Comparison of ENCODE assay signal across 27 mouse cellular contexts in genomic region chr14:119779982-119780588, GRCm38 (mm10).
DNase-seq lines count a peak whose midpoint lies in the region; ATAC-seq and TF ChIP-seq lines count a peak whose summit lies in the region.
"Had no signal": no experiment of that assay in that cellular context is flagged by ENCODE, and none has a peak within 500 bp of the region (broad histone marks: within the 10 kb centered on the region; RNA-seq: fewer than 3 reads in every experiment).

No protein-coding gene starts in this region.

- H3K27me3 ChIP-seq in lung, embryonic 14.5 days (ENCODE audit: insufficient read depth, low read length): no peaks in the 10 kb centered on the region
- H3K27me3 ChIP-seq in midbrain, embryonic 16.5 days (ENCODE audit: control insufficient read depth, insufficient read depth, low read depth, low read length): no peaks in the 10 kb centered on the region
- H3K27me3 ChIP-seq in midbrain, postnatal 0 days (ENCODE audit: insufficient read depth, low read length): no peaks in the 10 kb centered on the region
- H3K27me3 ChIP-seq: embryonic facial prominence, embryonic 13.5 days; heart, embryonic 12.5 days; limb, embryonic 15.5 days; lung, embryonic 15.5 days; neural tube, embryonic 12.5 days had no signal

- WGBS in lung, embryonic 14.5 days: 62% methylated on average over 12 of the region's 12 CpGs
- WGBS in midbrain, embryonic 16.5 days: 66% methylated on average over 12 of the region's 12 CpGs
- 60% methylated on average over 12 of the region's 12 CpGs for WGBS in midbrain, postnatal 0 days

- no peak overlapping the region for H3K27ac ChIP-seq in lung, embryonic 14.5 days (ENCODE audit: low read depth)
- H3K27ac ChIP-seq in midbrain, embryonic 16.5 days (ENCODE audit: low read length): 0 out of 2 replicates have a peak overlapping the region, but pooled peaks have one; percentile 4
- H3K27ac ChIP-seq in midbrain, postnatal 0 days (ENCODE audit: low read depth, low read length): no peak overlapping the region
- H3K27ac ChIP-seq: embryonic facial prominence, embryonic 13.5 days; hindbrain, postnatal 0 days; limb, embryonic 15.5 days; lung, embryonic 15.5 days; neural tube, embryonic 12.5 days had no signal

- H3K4me2 ChIP-seq in lung, embryonic 14.5 days: no peak overlapping the region
- no peak overlapping the region for H3K4me2 ChIP-seq in midbrain, embryonic 16.5 days (ENCODE audit: low read length)
- H3K4me2 ChIP-seq in midbrain, postnatal 0 days (ENCODE audit: low read depth, low read length, poor library complexity, severe bottlenecking): no peak overlapping the region
- H3K4me2 ChIP-seq: embryonic facial prominence, embryonic 13.5 days; heart, embryonic 12.5 days; limb, embryonic 15.5 days; lung, embryonic 15.5 days; neural tube, embryonic 12.5 days had no signal

- no peaks in the 10 kb centered on the region for H3K9me3 ChIP-seq in lung, embryonic 14.5 days (ENCODE audit: low read depth, low read length)
- no peaks in the 10 kb centered on the region for H3K9me3 ChIP-seq in midbrain, embryonic 16.5 days (replicated peaks; ENCODE audit: control insufficient read depth, low read length, poor library complexity, severe bottlenecking)
- 0 out of 2 replicates have a peak, but pooled peaks cover 3% of the 10 kb centered on the region for H3K9me3 ChIP-seq in midbrain, postnatal 0 days (ENCODE audit: low read length)
- H3K9me3 ChIP-seq: embryonic facial prominence, embryonic 13.5 days; heart, embryonic 12.5 days; limb, embryonic 15.5 days; lung, embryonic 15.5 days; neural tube, embryonic 12.5 days had no signal

- DNase-seq in adrenal gland, adult 2 months: peak; percentile 26
- no peak for DNase-seq in adrenal gland, adult 18-20 months (ENCODE audit: low spot score in 2 of 2)
- DNase-seq in lung, embryonic 14.5 days: peak; percentile 37
- DNase-seq in lung, postnatal 10 days: no peak
- no peak for DNase-seq in midbrain, postnatal 0 days (ENCODE audit: low spot score)
- DNase-seq in kidney, postnatal 4 days: no peak
- DNase-seq in left cerebral cortex, adult 11 months (ENCODE audit: low spot score): no peak
- DNase-seq: cerebellum, adult 2 months; cerebellum, postnatal 25 days; embryo, embryonic 11 days; gastrocnemius, postnatal 14 days; heart, adult 18-20 months; heart, postnatal 10 days; kidney, adult 9 months; kidney, postnatal 36 days; left cerebral cortex, postnatal 4 days; retina, postnatal 1 day; thymus, postnatal 14 days had no signal

- no peak for TF ChIP-seq CTCF in lung, embryonic 14.5 days (IDR thresholded peaks at IDR 0.05; ENCODE audit: low read depth)
- TF ChIP-seq CTCF in midbrain, postnatal 0 days (IDR thresholded peaks at IDR 0.05): no peak

- ATAC-seq in lung, embryonic 14.5 days (ENCODE audit: insufficient read depth): no peak
- peak; percentile 32; the same call in 1 of the 2 replicates for ATAC-seq in midbrain, embryonic 16.5 days
- ATAC-seq in midbrain, postnatal 0 days (ENCODE audit: low FRiP score): no peak
- ATAC-seq: hindbrain, postnatal 0 days; intestine, embryonic 16.5 days had no signal

- no peaks in the 10 kb centered on the region for H3K4me1 ChIP-seq in lung, embryonic 14.5 days (ENCODE audit: insufficient read depth)
- H3K4me1 ChIP-seq in midbrain, embryonic 16.5 days (ENCODE audit: control insufficient read depth, insufficient read depth, low read length): no peaks in the 10 kb centered on the region
- no peaks in the 10 kb centered on the region for H3K4me1 ChIP-seq in midbrain, postnatal 0 days (ENCODE audit: insufficient read depth, low read length)
- H3K4me1 ChIP-seq: embryonic facial prominence, embryonic 13.5 days; heart, embryonic 12.5 days; limb, embryonic 15.5 days; lung, embryonic 15.5 days; neural tube, embryonic 12.5 days had no signal

- no peak overlapping the region for H3K9ac ChIP-seq in lung, embryonic 14.5 days
- no peak overlapping the region for H3K9ac ChIP-seq in midbrain, embryonic 16.5 days (ENCODE audit: low read depth, low read length)
- no peak overlapping the region for H3K9ac ChIP-seq in midbrain, postnatal 0 days (replicated peaks; ENCODE audit: low read length, poor library complexity, severe bottlenecking)
- H3K9ac ChIP-seq: embryonic facial prominence, embryonic 13.5 days; heart, embryonic 12.5 days; limb, embryonic 15.5 days; lung, embryonic 15.5 days; neural tube, embryonic 12.5 days had no signal

- H3K36me3 ChIP-seq in lung, embryonic 14.5 days (ENCODE audit: insufficient read depth): no peaks in the 10 kb centered on the region
- no peaks in the 10 kb centered on the region for H3K36me3 ChIP-seq in midbrain, embryonic 16.5 days (ENCODE audit: control insufficient read depth, insufficient read depth, low read length)
- no peaks in the 10 kb centered on the region for H3K36me3 ChIP-seq in midbrain, postnatal 0 days (ENCODE audit: insufficient read depth, low read length)
- H3K36me3 ChIP-seq: embryonic facial prominence, embryonic 13.5 days; heart, embryonic 12.5 days; limb, embryonic 15.5 days; lung, embryonic 15.5 days; neural tube, embryonic 12.5 days had no signal

- H3K4me3 ChIP-seq in lung, embryonic 14.5 days (ENCODE audit: low read depth, low read length): no peak overlapping the region
- no peak overlapping the region for H3K4me3 ChIP-seq in midbrain, embryonic 16.5 days (ENCODE audit: low read depth, low read length)
- H3K4me3 ChIP-seq in midbrain, postnatal 0 days (ENCODE audit: low read depth, low read length): no peak overlapping the region
- H3K4me3 ChIP-seq: embryonic facial prominence, embryonic 13.5 days; erythroblast, embryonic 14.5 days; heart, embryonic 12.5 days; limb, embryonic 15.5 days; lung, embryonic 15.5 days; neural tube, embryonic 12.5 days had no signal

Comparison
In these comparisons a context has a peak if more than half of its experiments do, and no peak if none do; other contexts are left out.
1. DNase-seq: peak in adrenal gland, adult 2 months (single experiment) and lung, embryonic 14.5 days (single experiment); none in adrenal gland, adult 18-20 months (0 of 2), lung, postnatal 10 days (single experiment), midbrain, postnatal 0 days (single experiment), kidney, postnatal 4 days (0 of 2) and left cerebral cortex, adult 11 months (single experiment).